Mouse (Mus musculus): ENCODE results near the gene Ube2ql1. TPM values are rescaled to one million over a fixed set of nuclear protein-coding genes. Genes with fewer than 3 reads are reported as not detected.

The Ube2ql1 gene
- polyA plus RNA-seq (2015; fragmentation: Nextera tagmentation; extraction: Ambion mirVana) = 29.3 and 30.4 TPM in 2 replicates

- Histone ChIP-seq H3K4me3 (peak within 1 kb of the TSS; percentile 54), H3K9ac (replicated peaks) (peak within 1 kb of the TSS; percentile 69), H3K9me3 (no peaks in the 10 kb centered on the region), H3K27me3 (no peaks in the 10 kb centered on the region), H3K4me2 (replicated peaks) (peak within 1 kb of the TSS; percentile 92), H3K36me3 (no peaks in the 10 kb centered on the region), H3K27ac (replicated peaks) (peak within 1 kb of the TSS; percentile 91), H3K4me1 (peaks cover 38% of the 10 kb centered on the region)
- WGBS = 1% methylated on average over 38 of the region's 46 CpGs
- peak; percentile 97 for ATAC-seq (replicated peaks)
These were observed at the start of gene Ube2ql1 for GRCm38 (mm10) chr13:69739759-69740135. Ube2ql1 (minus strand) TSS chr13:69739889.

GRCm38 (mm10) chr13:69788704-69789103, 49.0 kb upstream of the Ube2ql1 start:
- Histone ChIP-seq H3K27ac (replicated peaks) (no peak overlapping the region), H3K4me2 (replicated peaks) (no peak overlapping the region), H3K9me3 (no peaks in the 10 kb centered on the region), H3K4me1 (peaks cover 8% of the 10 kb centered on the region), H3K36me3 (no peaks in the 10 kb centered on the region), H3K4me3 (no peak overlapping the region), H3K27me3 (no peaks in the 10 kb centered on the region), H3K9ac (replicated peaks) (no peak overlapping the region)
- WGBS = 85% methylated on average over 5 of the region's 5 CpGs
- no peak for ATAC-seq (replicated peaks)

- no peak overlapping the region for H3K4me2 ChIP-seq (replicated peaks)
- H3K27ac ChIP-seq (replicated peaks) = no peak overlapping the region
- H3K4me1 ChIP-seq = no peaks in the 10 kb centered on the region
- 91% methylated on average over 19 of the region's 19 CpGs for WGBS
- no peaks in the 10 kb centered on the region for H3K27me3 ChIP-seq
- no peak overlapping the region for H3K9ac ChIP-seq (replicated peaks)
- no peaks in the 10 kb centered on the region for H3K9me3 ChIP-seq
- no peaks in the 10 kb centered on the region for H3K36me3 ChIP-seq
- ATAC-seq (replicated peaks) = no peak
- H3K4me3 ChIP-seq = no peak overlapping the region
These were observed 38.5 kb upstream of the Ube2ql1 start for GRCm38 (mm10) chr13:69778221-69778620.

- WGBS = 80% methylated on average over 4 of the region's 4 CpGs
- H3K27me3 ChIP-seq = no peaks in the 10 kb centered on the region
- H3K27ac ChIP-seq (replicated peaks) = no peak overlapping the region
- H3K4me1 ChIP-seq = peaks cover 7% of the 10 kb centered on the region
- H3K9ac ChIP-seq (replicated peaks) = no peak overlapping the region
- no peak for ATAC-seq (replicated peaks)
- no peaks in the 10 kb centered on the region for H3K36me3 ChIP-seq
- no peak overlapping the region for H3K4me2 ChIP-seq (replicated peaks)
- H3K4me3 ChIP-seq = no peak overlapping the region
- H3K9me3 ChIP-seq = no peaks in the 10 kb centered on the region
These were observed 32.7 kb upstream of the Ube2ql1 start for GRCm38 (mm10) chr13:69772358-69772757.

GRCm38 (mm10) chr13:69770538-69771456, 31.1 kb upstream of the Ube2ql1 start:
- 63% methylated on average over 12 of the region's 12 CpGs for WGBS
- Histone ChIP-seq H3K9ac (replicated peaks) (no peak overlapping the region), H3K4me1 (peaks cover 7% of the 10 kb centered on the region), H3K4me3 (no peak overlapping the region), H3K36me3 (no peaks in the 10 kb centered on the region), H3K27ac (replicated peaks) (peak overlapping the region; percentile 35), H3K9me3 (no peaks in the 10 kb centered on the region), H3K27me3 (no peaks in the 10 kb centered on the region), H3K4me2 (replicated peaks) (no peak overlapping the region)
- peak; percentile 60 for ATAC-seq (replicated peaks)

GRCm38 (mm10) chr13:69768152-69768551, 28.5 kb upstream of the Ube2ql1 start:
- Histone ChIP-seq H3K4me2 (replicated peaks) (no peak overlapping the region), H3K9me3 (no peaks in the 10 kb centered on the region), H3K27ac (replicated peaks) (no peak overlapping the region), H3K27me3 (no peaks in the 10 kb centered on the region), H3K4me1 (peaks cover 17% of the 10 kb centered on the region), H3K9ac (replicated peaks) (no peak overlapping the region), H3K36me3 (no peaks in the 10 kb centered on the region), H3K4me3 (no peak overlapping the region)
- no peak for ATAC-seq (replicated peaks)
- WGBS = 93% methylated on average over 10 of the region's 10 CpGs

GRCm38 (mm10) chr13:69764646-69765045, 25.0 kb upstream of the Ube2ql1 start:
- H3K36me3 ChIP-seq = no peaks in the 10 kb centered on the region
- H3K9me3 ChIP-seq = no peaks in the 10 kb centered on the region
- ATAC-seq (replicated peaks) = no peak
- peaks cover 20% of the 10 kb centered on the region for H3K4me1 ChIP-seq
- H3K4me3 ChIP-seq = no peak overlapping the region
- no peak overlapping the region for H3K4me2 ChIP-seq (replicated peaks)
- no peak overlapping the region for H3K9ac ChIP-seq (replicated peaks)
- H3K27me3 ChIP-seq = no peaks in the 10 kb centered on the region
- 0 out of 2 replicates have a peak overlapping the region, but pooled peaks have one; percentile 4 for H3K27ac ChIP-seq (replicated peaks)
- WGBS = 51% methylated on average over 9 of the region's 9 CpGs

- Histone ChIP-seq H3K36me3 (no peaks in the 10 kb centered on the region), H3K9ac (replicated peaks) (no peak overlapping the region), H3K9me3 (no peaks in the 10 kb centered on the region), H3K27me3 (no peaks in the 10 kb centered on the region), H3K27ac (replicated peaks) (peak overlapping the region; percentile 49), H3K4me1 (peaks cover 20% of the 10 kb centered on the region), H3K4me3 (no peak overlapping the region), H3K4me2 (replicated peaks) (no peak overlapping the region)
- ATAC-seq (replicated peaks) = peak; percentile 74
- 47% methylated on average over 10 of the region's 10 CpGs for WGBS
These were observed 21.7 kb upstream of the Ube2ql1 start for GRCm38 (mm10) chr13:69761393-69761792.

GRCm38 (mm10) chr13:69758979-69759378, 19.3 kb upstream of the Ube2ql1 start:
- Histone ChIP-seq H3K27me3 (no peaks in the 10 kb centered on the region), H3K9ac (replicated peaks) (no peak overlapping the region), H3K4me1 (peaks cover 11% of the 10 kb centered on the region), H3K9me3 (no peaks in the 10 kb centered on the region), H3K4me2 (replicated peaks) (no peak overlapping the region), H3K4me3 (no peak overlapping the region), H3K36me3 (no peaks in the 10 kb centered on the region), H3K27ac (replicated peaks) (peak overlapping the region; percentile 56)
- WGBS = 48% methylated on average over 6 of the region's 6 CpGs
- peak; percentile 91 for ATAC-seq (replicated peaks)

- 83% methylated on average over 2 of the region's 2 CpGs for WGBS
- ATAC-seq (replicated peaks) = no peak
- H3K36me3 ChIP-seq = no peaks in the 10 kb centered on the region
- no peaks in the 10 kb centered on the region for H3K4me1 ChIP-seq
- no peak overlapping the region for H3K9ac ChIP-seq (replicated peaks)
- H3K27ac ChIP-seq (replicated peaks) = no peak overlapping the region
- H3K4me2 ChIP-seq (replicated peaks) = no peak overlapping the region
- no peak overlapping the region for H3K4me3 ChIP-seq
- no peaks in the 10 kb centered on the region for H3K9me3 ChIP-seq
- no peaks in the 10 kb centered on the region for H3K27me3 ChIP-seq
These were observed 13.2 kb upstream of the Ube2ql1 start for GRCm38 (mm10) chr13:69752875-69753274.

- H3K9ac ChIP-seq (replicated peaks) = no peak overlapping the region
- H3K9me3 ChIP-seq = no peaks in the 10 kb centered on the region
- no peak for ATAC-seq (replicated peaks)
- no peak overlapping the region for H3K4me2 ChIP-seq (replicated peaks)
- H3K27me3 ChIP-seq = no peaks in the 10 kb centered on the region
- no peaks in the 10 kb centered on the region for H3K4me1 ChIP-seq
- no peak overlapping the region for H3K27ac ChIP-seq (replicated peaks)
- H3K4me3 ChIP-seq = no peak overlapping the region
- no peaks in the 10 kb centered on the region for H3K36me3 ChIP-seq
- WGBS = 89% methylated on average over 6 of the region's 6 CpGs
These were observed 11.8 kb upstream of the Ube2ql1 start for GRCm38 (mm10) chr13:69751510-69751909.

GRCm38 (mm10) chr13:69748756-69749155, 9.1 kb upstream of the Ube2ql1 start:
- Histone ChIP-seq H3K27ac (replicated peaks) (no peak overlapping the region), H3K27me3 (no peaks in the 10 kb centered on the region), H3K36me3 (no peaks in the 10 kb centered on the region), H3K4me1 (no peaks in the 10 kb centered on the region), H3K9ac (replicated peaks) (no peak overlapping the region), H3K4me2 (replicated peaks) (no peak overlapping the region), H3K9me3 (no peaks in the 10 kb centered on the region), H3K4me3 (no peak overlapping the region)
- no peak for ATAC-seq (replicated peaks)
- 7% methylated on average over 4 of the region's 4 CpGs for WGBS

Data from forebrain, embryonic 15.5 days (tissue).